Mouse (Mus musculus) ovary, postnatal 14 days (tissue): ENCODE measurements around the gene H2al1a.

Experiments
- DNase-seq: peaks from one replicate; pipeline ENCODE4 v3.0.0; 2022; ENCODE audit warnings: low spot score

Gene H2al1a

GRCm38 (mm10) chrX:11345762-11346161 is 46.7 kb downstream of the H2al1a start:
- DNase-seq, result no peak

- no peak for DNase-seq
Observed at GRCm38 (mm10) chrX:11346756-11347155, 47.7 kb downstream of the H2al1a start.
